Mouse (Mus musculus): Measurements from ENCODE around the gene Phyhipl.

The Phyhipl gene

GRCm38 (mm10) chr10:70533301-70533781, 122.4 kb downstream of the Phyhipl start:
- in situ Hi-C loops (cut with MboI, MseI): no loop called here

GRCm38 (mm10) chr10:70532249-70532648, 123.5 kb downstream of the Phyhipl start:
- in situ Hi-C loops (cut with MboI, MseI): no loop called here

- in situ Hi-C loops (cut with MboI, MseI): no loop called here
Measured at GRCm38 (mm10) chr10:70530185-70530823, 125.5 kb downstream of the Phyhipl start.

- in situ Hi-C loops (cut with MboI, MseI): no loop called here
Measured at GRCm38 (mm10) chr10:70521379-70521778, 134.4 kb downstream of the Phyhipl start.

- in situ Hi-C loops (cut with MboI, MseI): no loop called here
Measured at GRCm38 (mm10) chr10:70520143-70521131, 135.3 kb downstream of the Phyhipl start.

- in situ Hi-C loops (cut with MboI, MseI): no loop called here
Measured at GRCm38 (mm10) chr10:70519640-70520099, 136.1 kb downstream of the Phyhipl start.

GRCm38 (mm10) chr10:70516661-70517060, 139.1 kb downstream of the Phyhipl start:
- in situ Hi-C loops (cut with MboI, MseI): no loop called here

- in situ Hi-C loops (cut with MboI, MseI): no loop called here
Measured at GRCm38 (mm10) chr10:70514848-70515247, 140.9 kb downstream of the Phyhipl start.

GRCm38 (mm10) chr10:70507880-70508279, 147.9 kb downstream of the Phyhipl start:
- in situ Hi-C loops (cut with MboI, MseI): no loop called here

All from T-helper 1 cell (primary cell).